Mouse (Mus musculus) cortical plate, adult 2 months (tissue): ENCODE results near the gene Galnt13.

ENCODE experiments used
- CTCF ChIP-seq: fragments of 200-500 bp; IDR thresholded peaks from 2 replicates; pipeline ENCODE4 v1.5.1; 2011; ENCODE audit warnings: mild to moderate bottlenecking, control low read depth, low read length; ENCODE audit not compliant: insufficient read depth; ENCODE audit errors: extremely low read depth
- POLR2A ChIP-seq: fragments of 200-500 bp; IDR thresholded peaks from 2 replicates; pipeline ENCODE4 v1.6.1; 2011; ENCODE audit warnings: mild to moderate bottlenecking, low read length, control low read depth; ENCODE audit not compliant: insufficient read depth; ENCODE audit errors: extremely low read depth

DNA sequence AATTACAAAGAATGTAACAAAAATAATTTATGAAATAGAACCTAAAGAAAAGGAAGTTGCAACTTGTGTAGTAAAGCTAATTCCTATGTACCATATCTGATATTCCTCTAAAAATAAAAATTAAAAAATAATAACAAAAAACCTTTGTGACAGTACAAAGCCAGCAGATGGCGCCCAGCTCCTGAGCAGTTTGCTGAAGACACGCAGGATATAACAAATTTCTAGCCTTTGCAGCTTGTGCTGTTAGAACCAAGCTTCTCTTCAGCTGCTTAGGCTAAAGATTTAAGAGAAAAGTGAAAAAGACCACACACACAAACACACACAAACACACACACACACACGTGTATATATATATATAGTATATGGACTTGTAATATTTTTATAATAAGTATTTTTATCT is 654.2 kb downstream of the Galnt13 start:
- TF ChIP-seq POLR2A (no peak), CTCF (peak; percentile 64)
